Mouse (Mus musculus) liver, embryonic 14.5 days (tissue): ENCODE results near the gene Spata21. TPM values are rescaled to one million over a fixed set of nuclear protein-coding genes. Genes with fewer than 3 reads are reported as not detected.

Source experiments
- ATAC-seq: fragments of 200-750 bp; cut with Nextera tagmentation; 2 replicates; pipeline ENCODE4 v1.8.0; 2017; ENCODE audit warnings: moderate number of reproducible peaks, mild to moderate bottlenecking, moderate library complexity; ENCODE audit not compliant: insufficient read depth
- DNase-seq, 3 experiments: peaks; one replicate each; pipeline ENCODE4 v3.0.0-alpha.2; 2012 to 2013; ENCODE audit warnings: low read depth in 3 of 3, low spot score in 3 of 3
- H3K27ac ChIP-seq: fragments of 300-500 bp; sonication (generic); 2 replicates; pipeline ENCODE4 v1.5.1; 2014; ENCODE audit warnings: moderate library complexity, mild to moderate bottlenecking, control low read depth, inconsistent platforms
- H3K27me3 ChIP-seq: fragments of 300-500 bp; sonication (generic); 2 replicates; pipeline ENCODE4 v1.6.1; 2014; ENCODE audit warnings: mild to moderate bottlenecking, low read length, moderate library complexity; ENCODE audit not compliant: control insufficient read depth, insufficient read depth
- H3K36me3 ChIP-seq: fragments of 300-500 bp; sonication (generic); replicated peaks from 2 replicates; pipeline ENCODE4 v1.6.1; 2014; ENCODE audit warnings: low read depth; ENCODE audit not compliant: control insufficient read depth, insufficient read depth
- H3K4me1 ChIP-seq, 2 experiments: fragments of 200-500 bp in 1 of 2; fragments of 300-500 bp in 1 of 2; sonication (generic) in 1 of 2; replicated peaks; 2 replicates each; pipeline ENCODE4 v1.6.1; 2012 to 2014; ENCODE audit warnings: antibody characterized with exemption in 1 of 2, inconsistent platforms in 1 of 2, low read length in 1 of 2; ENCODE audit not compliant: control insufficient read depth in 2 of 2, insufficient read depth in 2 of 2
- H3K4me2 ChIP-seq: fragments of 300-500 bp; sonication (generic); 2 replicates; pipeline ENCODE4 v1.6.1; 2014; ENCODE audit warnings: low read depth, mild to moderate bottlenecking, control low read depth, moderate library complexity
- H3K4me3 ChIP-seq, 2 experiments: fragments of 200-500 bp in 1 of 2; fragments of 300-500 bp in 1 of 2; sonication (generic) in 1 of 2; 2 replicates each; pipeline ENCODE4 v1.5.1; 2012 to 2014; ENCODE audit warnings: low read depth in 2 of 2, low read length in 2 of 2, mild to moderate bottlenecking in 2 of 2, control low read depth in 1 of 2, inconsistent platforms in 1 of 2, moderate library complexity in 1 of 2; ENCODE audit not compliant: insufficient read depth in 1 of 2
- H3K9ac ChIP-seq: fragments of 300-500 bp; sonication (generic); replicated peaks from 2 replicates; pipeline ENCODE4 v1.6.1; 2014; ENCODE audit warnings: mild to moderate bottlenecking, control low read depth, moderate library complexity
- H3K9me3 ChIP-seq: fragments of 300-500 bp; sonication (generic); 2 replicates; pipeline ENCODE4 v1.6.1; 2016; ENCODE audit warnings: low read length, mixed read lengths; ENCODE audit not compliant: control insufficient read depth
- CTCF ChIP-seq: IDR thresholded peaks from 2 replicates; pipeline ENCODE4 v1.5.1; 2016; ENCODE audit warnings: antibody characterized with exemption, low read depth, control low read depth
- EP300 ChIP-seq: IDR thresholded peaks from 2 replicates; pipeline ENCODE4 v1.6.1; 2016; ENCODE audit warnings: antibody characterized with exemption, low read depth
- WGBS: fragments of 180-500 bp; shearing (Covaris S2); extraction: QIAGEN DNeasy Blood & Tissue Kit; methylation state at CpG from one replicate; pipeline ENCODE4 v1.1.7; 2014; ENCODE audit not compliant: insufficient replicate concordance; 5-methylcytosine and 5-hydroxymethylcytosine counted together
- polyA plus RNA-seq, 2 experiments: library from polyadenylated mRNA; depleted of rRNA in 1 of 2; stranded (reverse) in 1 of 2; unstranded in 1 of 2; fragments of >200 nt; fragmentation: Nextera tagmentation in 1 of 2; extraction: Ambion mirVana in 1 of 2; gene quantifications; 2 replicates each; pipeline versions ENCODE4 v1.2.1 to v1.2.3; 2012 to 2014

The Spata21 gene
- polyA plus RNA-seq, 2 experiments: not detected

DNA sequence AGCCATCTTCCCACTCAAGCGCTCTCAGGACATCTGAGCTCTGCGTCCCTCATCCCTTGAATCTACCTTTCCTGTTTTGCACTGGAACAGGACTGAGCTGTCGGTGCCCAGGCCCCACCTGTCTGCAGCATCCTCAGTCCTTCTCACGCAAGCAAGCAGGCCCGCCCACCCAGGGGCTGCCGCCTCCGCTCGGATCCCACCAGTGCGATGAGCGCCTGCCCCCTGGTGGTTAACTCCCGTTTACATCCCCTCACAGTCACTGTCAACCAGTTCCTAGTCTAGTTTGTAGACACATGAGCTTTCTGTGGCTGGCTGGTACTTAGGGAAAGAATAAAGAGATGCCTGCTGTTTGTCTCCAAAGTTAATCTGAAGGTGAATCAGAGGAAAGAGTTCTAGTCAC lies 32.6 kb downstream of the Spata21 start:
- no peak overlapping the region for H3K9ac ChIP-seq
- no peaks in the 10 kb centered on the region for H3K27me3 ChIP-seq
- H3K4me3 ChIP-seq: no peak overlapping the region
- DNase-seq (no peak), ATAC-seq (peak; percentile 40; the same call in 1 of the 2 replicates)
- H3K4me1 ChIP-seq: peaks cover 0 to 3% of the 10 kb centered on the region in 2 experiments; a peak in 1 of 4 replicates
- TF ChIP-seq CTCF: peak; percentile 86
- TF ChIP-seq EP300: no peak
- peaks cover 17% of the 10 kb centered on the region for H3K36me3 ChIP-seq
- H3K4me2 ChIP-seq: no peak overlapping the region
- H3K27ac ChIP-seq: no peak overlapping the region
- H3K9me3 ChIP-seq: no peaks in the 10 kb centered on the region
- WGBS: 36% methylated on average over 11 of the region's 11 CpGs

DNA sequence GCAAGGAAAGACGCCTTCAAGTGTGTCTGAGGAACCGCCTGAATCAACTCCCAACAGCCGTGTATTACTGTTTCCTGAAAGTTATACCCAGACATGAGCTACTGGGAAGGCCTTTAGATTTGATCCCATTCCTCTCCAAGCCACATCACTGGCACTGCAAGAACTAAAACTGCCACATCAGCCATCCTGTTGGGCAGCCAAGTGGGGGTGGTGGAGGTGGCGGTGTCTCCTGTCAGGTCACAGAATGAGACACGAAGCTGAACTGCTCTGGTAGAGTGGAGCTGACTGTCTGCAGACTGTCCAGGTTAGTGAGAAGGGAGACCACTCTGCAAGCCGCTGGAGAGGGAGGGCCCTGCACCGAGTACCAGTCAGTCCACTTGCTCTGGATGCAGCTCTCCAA lies 34.5 kb downstream of the Spata21 start:
- Histone ChIP-seq H3K27me3 (no peaks in the 10 kb centered on the region), H3K27ac (no peak overlapping the region), H3K36me3 (peaks cover 3% of the 10 kb centered on the region; the same call in 1 of the 2 replicates), H3K4me2 (no peak overlapping the region), H3K4me3 (no peak overlapping the region), H3K9ac (no peak overlapping the region), H3K9me3 (no peaks in the 10 kb centered on the region), H3K4me1 (peaks cover 0 to 3% of the 10 kb centered on the region in 2 experiments; a peak in 1 of 4 replicates)
- TF ChIP-seq CTCF (no peak), EP300 (no peak)
- no peak for ATAC-seq
- 76% methylated on average over 7 of the region's 7 CpGs for WGBS
- DNase-seq: no peak

DNA sequence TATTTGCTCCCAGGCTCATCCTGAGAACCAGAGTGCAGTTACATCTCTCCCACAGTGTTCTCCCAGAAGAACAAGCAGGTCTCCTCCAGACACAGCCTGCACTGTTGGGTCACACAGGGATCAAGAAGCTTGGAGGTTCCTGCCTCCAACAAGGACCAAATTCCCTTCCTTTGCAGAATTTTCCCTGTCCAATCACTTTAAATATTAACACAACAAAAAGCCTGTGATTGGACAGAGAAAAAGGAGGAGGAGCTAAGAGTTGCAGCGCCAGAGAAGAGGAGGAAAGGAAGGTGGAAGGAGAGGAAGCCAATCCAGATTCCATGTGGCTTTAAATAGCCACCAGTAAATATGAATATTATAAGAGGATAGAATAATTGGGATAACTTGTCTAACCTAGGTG lies 34.9 kb downstream of the Spata21 start:
- no peak for DNase-seq
- no peak for TF ChIP-seq CTCF
- no peak for TF ChIP-seq EP300
- H3K36me3 ChIP-seq: no peaks in the 10 kb centered on the region
- no peak overlapping the region for H3K27ac ChIP-seq
- H3K4me2 ChIP-seq: no peak overlapping the region
- peaks cover 0 to 3% of the 10 kb centered on the region in 2 experiments; a peak in 1 of 4 replicates for H3K4me1 ChIP-seq
- no peaks in the 10 kb centered on the region for H3K9me3 ChIP-seq
- no peaks in the 10 kb centered on the region for H3K27me3 ChIP-seq
- H3K4me3 ChIP-seq: no peak overlapping the region
- 71% methylated on average over 1 of the region's 1 CpGs for WGBS
- ATAC-seq: no peak
- H3K9ac ChIP-seq: no peak overlapping the region

DNA sequence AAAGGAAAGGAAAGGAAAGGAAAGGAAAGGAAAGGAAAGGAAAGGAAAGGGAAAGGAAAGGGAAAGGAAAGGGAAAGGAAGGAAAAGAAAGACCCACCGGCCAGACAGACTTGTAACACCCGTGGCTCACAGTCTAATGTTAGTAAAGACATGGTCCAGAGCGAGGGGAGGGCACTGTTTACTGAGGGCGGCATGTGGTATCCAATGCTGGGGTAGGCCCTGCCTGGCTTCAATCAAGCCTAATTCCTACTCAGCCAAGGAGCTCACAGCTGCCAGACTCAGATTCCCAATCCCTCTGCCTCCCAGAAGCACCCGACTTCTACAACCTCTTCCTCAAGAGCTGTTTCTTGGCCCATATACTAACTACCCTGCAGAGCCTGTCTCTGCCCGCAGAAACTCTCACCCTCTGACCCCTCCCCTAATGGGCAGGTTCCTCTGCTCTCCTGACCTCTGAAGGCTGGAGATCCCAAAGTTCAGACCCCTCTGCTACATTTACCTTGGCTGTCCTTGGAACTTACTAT lies 41.1 kb downstream of the Spata21 start:
- DNase-seq (no peak), ATAC-seq (no peak)
- no peak overlapping the region for H3K4me2 ChIP-seq
- H3K4me1 ChIP-seq: peaks cover 0 to 18% of the 10 kb centered on the region in 2 experiments; a peak in 2 of 4 replicates
- 66% methylated on average over 6 of the region's 6 CpGs for WGBS
- no peak for TF ChIP-seq EP300
- H3K4me3 ChIP-seq: no peak overlapping the region
- no peak overlapping the region for H3K27ac ChIP-seq
- H3K9ac ChIP-seq: no peak overlapping the region
- H3K36me3 ChIP-seq: no peaks in the 10 kb centered on the region; the same call in 1 of the 2 replicates
- no peaks in the 10 kb centered on the region for H3K27me3 ChIP-seq
- H3K9me3 ChIP-seq: no peaks in the 10 kb centered on the region

DNA sequence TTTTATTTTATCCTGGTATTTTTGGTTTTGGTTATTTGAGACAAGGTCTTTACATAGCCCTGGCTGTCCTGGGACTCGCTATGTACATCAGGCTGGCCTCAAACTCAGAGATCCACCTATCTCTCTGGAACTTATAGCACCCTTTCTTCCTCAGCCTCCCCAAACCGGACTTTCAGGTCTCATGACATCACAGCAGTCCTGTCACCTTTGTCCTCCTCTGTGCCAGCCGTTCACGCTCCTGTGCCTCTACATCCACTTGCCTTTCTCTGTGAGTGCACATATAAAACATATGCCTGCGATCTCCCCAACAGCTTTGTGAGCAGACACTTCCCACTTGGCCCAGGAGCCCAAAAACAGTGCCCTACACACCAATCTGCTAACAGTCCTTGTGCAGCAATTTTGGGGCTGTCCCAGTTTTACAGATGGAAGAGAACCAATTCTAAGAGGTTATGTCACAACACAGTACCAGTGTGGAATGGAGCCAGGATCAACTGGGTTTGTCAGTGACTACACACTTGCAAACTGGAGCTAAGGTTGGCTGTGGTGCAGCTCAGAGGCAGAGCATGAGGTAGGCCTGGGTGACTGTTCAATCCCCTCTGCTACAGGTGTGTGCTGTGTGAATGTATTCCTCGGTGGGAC lies 42.7 kb downstream of the Spata21 start:
- Histone ChIP-seq H3K27ac (0 out of 2 replicates have a peak overlapping the region, but pooled peaks have one; percentile 20), H3K9ac (no peak overlapping the region), H3K4me3 (no peak overlapping the region), H3K36me3 (no peaks in the 10 kb centered on the region; the same call in 1 of the 2 replicates), H3K27me3 (no peaks in the 10 kb centered on the region), H3K9me3 (no peaks in the 10 kb centered on the region), H3K4me2 (peak overlapping the region; percentile 41), H3K4me1 (peaks cover 0 to 19% of the 10 kb centered on the region in 2 experiments; a peak in 2 of 4 replicates)
- WGBS: 73% methylated on average over 6 of the region's 6 CpGs
- no peak for TF ChIP-seq EP300
- ATAC-seq: peak; percentile 26; the same call in 1 of the 2 replicates
- no peak for DNase-seq
